Mouse (Mus musculus) liver, postnatal 0 days (tissue): ENCODE measurements around the gene Tcl1.
"Not testable (repeated sequence)": the region's sequence is repeated elsewhere in the genome, so short reads cannot be mapped to it uniquely, and the experiment has no call there.

Experiments
- CTCF ChIP-seq: sonication (generic); IDR thresholded peaks from 2 replicates; pipeline ENCODE4 v1.5.1; 2016; ENCODE audit warnings: antibody characterized with exemption, low read depth
- EP300 ChIP-seq: IDR thresholded peaks from 2 replicates; pipeline ENCODE4 v1.6.1; 2016; ENCODE audit warnings: antibody characterized with exemption, low read depth, mild to moderate bottlenecking

GRCm38 (mm10) chr12:105201657-105202056 is 20.9 kb downstream of the Tcl1 start, which contains the start of gene Tcl1b4:
- not testable (repeated sequence) for TF ChIP-seq CTCF, EP300
